10 mouse cellular contexts compared by ENCODE assay signal in the genomic region with DNA sequence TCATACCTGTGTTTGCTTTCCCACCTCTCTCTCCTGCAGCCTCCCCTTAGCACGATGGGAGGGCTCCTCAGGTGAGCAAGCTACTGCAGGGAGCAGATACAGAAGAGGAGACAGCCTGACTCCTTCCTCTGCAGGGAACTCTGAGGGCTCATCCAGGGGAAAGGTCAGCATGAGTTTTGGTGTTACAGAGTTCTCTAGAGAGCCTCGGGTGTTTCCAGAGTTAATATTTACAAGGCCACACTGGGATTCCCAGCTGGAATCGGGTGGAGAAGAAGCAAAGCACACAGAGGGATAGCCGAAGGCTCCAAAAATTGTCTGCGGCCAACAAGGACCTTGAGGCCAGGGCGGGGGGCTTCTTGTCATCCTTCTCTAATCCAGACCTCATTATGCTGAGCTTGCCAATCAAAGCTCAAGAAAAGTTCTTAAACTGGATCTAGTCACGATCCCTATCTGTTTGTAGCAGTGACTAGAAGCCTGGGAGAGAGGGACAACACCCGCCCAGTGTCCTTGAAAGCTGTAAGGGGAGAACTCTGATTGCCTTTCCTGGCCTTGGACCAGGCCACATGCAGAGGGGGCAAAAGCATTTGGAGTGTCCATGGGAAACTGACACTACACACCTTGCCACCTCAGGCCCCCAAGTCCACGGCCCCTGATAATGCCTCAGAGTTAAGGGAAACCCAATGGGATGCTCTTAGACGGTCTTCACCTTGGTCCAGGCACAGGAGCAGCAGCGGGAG. TPM values are rescaled to one million over a fixed set of nuclear protein-coding genes. Genes with fewer than 3 reads are reported as not detected.
DNase-seq lines count a peak whose midpoint lies in the region; ATAC-seq lines count a peak whose summit lies in the region.
"Had no signal": no experiment of that assay in that cellular context is flagged by ENCODE, and none has a peak within 500 bp of the region (broad histone marks: within the 10 kb centered on the region; RNA-seq: fewer than 3 reads in every experiment).

No protein-coding gene starts in this region.

- peaks cover 8% of the 10 kb centered on the region for H3K36me3 ChIP-seq in liver, embryonic 13.5 days
- peaks cover 8% of the 10 kb centered on the region; the same call in 1 of the 2 replicates for H3K36me3 ChIP-seq in liver, embryonic 11.5 days (ENCODE audit: control insufficient read depth, insufficient read depth, low read length)

- peak; percentile 79 to 86 for DNase-seq in adrenal gland, adult (ENCODE audit: inconsistent age in 2 of 2, low spot score in 1 of 2)
- no peak for DNase-seq in adrenal gland, postnatal 4 days (ENCODE audit: low spot score in 2 of 2)
- no peak for DNase-seq in liver, embryonic 13.5 days
- no peak for DNase-seq in liver, embryonic 11.5 days (ENCODE audit: low spot score)
- peak; percentile 35 to 42 for DNase-seq in heart, postnatal 10 days
- peak; percentile 54 to 84 for DNase-seq in kidney, postnatal 25 days
- DNase-seq in lung, postnatal 10 days, result no peak
- DNase-seq: gastrocnemius, postnatal 36 days had no signal

- no peak overlapping the region for H3K9ac ChIP-seq in liver, embryonic 13.5 days
- H3K9ac ChIP-seq in liver, embryonic 11.5 days (ENCODE audit: low read depth, low read length), result no peak overlapping the region
- H3K9ac ChIP-seq: embryonic facial prominence, embryonic 13.5 days had no signal

- intact Hi-C loops in heart, postnatal 10 days (cut with DNase I), result no loop called here

- ATAC-seq in liver, embryonic 13.5 days (ENCODE audit: low read depth), result 0 out of 2 replicates have a peak, but pooled peaks have one; percentile 30
- no peak for ATAC-seq in liver, embryonic 11.5 days (replicated peaks; ENCODE audit: low FRiP score)
- no peak for ATAC-seq in frontal cortex, adult (ENCODE audit: low TSS enrichment)

- peaks cover 25% of the 10 kb centered on the region for H3K4me1 ChIP-seq in liver, embryonic 13.5 days (replicated peaks)
- H3K4me1 ChIP-seq in liver, embryonic 11.5 days (replicated peaks; ENCODE audit: control insufficient read depth, insufficient read depth, low read length), result peaks cover 2% of the 10 kb centered on the region; the same call in 1 of the 2 replicates

- H3K27ac ChIP-seq in liver, embryonic 13.5 days, result 0 out of 2 replicates have a peak overlapping the region, but pooled peaks have one; percentile 8
- no peak overlapping the region for H3K27ac ChIP-seq in liver, embryonic 11.5 days (ENCODE audit: low read depth, low read length)
- H3K27ac ChIP-seq: embryonic facial prominence, embryonic 13.5 days had no signal

- no peaks in the 10 kb centered on the region for H3K9me3 ChIP-seq in liver, embryonic 13.5 days (replicated peaks)
- no peaks in the 10 kb centered on the region for H3K9me3 ChIP-seq in liver, embryonic 11.5 days (ENCODE audit: control insufficient read depth, low read length)
- H3K9me3 ChIP-seq: embryonic facial prominence, embryonic 13.5 days had no signal

- 68% methylated on average over 11 of the region's 11 CpGs for WGBS in liver, embryonic 13.5 days (ENCODE audit: insufficient replicate concordance)
- WGBS in liver, embryonic 11.5 days, result 77% methylated on average over 11 of the region's 11 CpGs

- no peaks in the 10 kb centered on the region for H3K27me3 ChIP-seq in liver, embryonic 13.5 days
- H3K27me3 ChIP-seq in liver, embryonic 11.5 days (replicated peaks; ENCODE audit: control insufficient read depth, insufficient read depth, low read length), result no peaks in the 10 kb centered on the region
- H3K27me3 ChIP-seq: embryonic facial prominence, embryonic 13.5 days had no signal

- no peak overlapping the region for H3K4me3 ChIP-seq in liver, embryonic 13.5 days (replicated peaks)
- no peak overlapping the region for H3K4me3 ChIP-seq in liver, embryonic 11.5 days (ENCODE audit: low read depth, low read length)
- H3K4me3 ChIP-seq: embryonic facial prominence, embryonic 13.5 days had no signal

- H3K4me2 ChIP-seq in liver, embryonic 13.5 days, result no peak overlapping the region
- no peak overlapping the region for H3K4me2 ChIP-seq in liver, embryonic 11.5 days
- H3K4me2 ChIP-seq: embryonic facial prominence, embryonic 13.5 days had no signal

RNA-seq across cellular contexts. Expression of a gene that starts 56.7 kb away (rescaled TPM):
- total RNA-seq in adrenal gland, postnatal 4 days (2021), result 100 to 1,000 TPM; 200 to 212 TPM
- polyA plus RNA-seq in liver, embryonic 13.5 days (2015; fragmentation: Nextera tagmentation; extraction: Ambion mirVana), result 3.9 TPM in 2 replicates
- 7.1 and 8.2 TPM in 2 replicates for polyA plus RNA-seq in liver, embryonic 11.5 days (2014; fragmentation: Nextera tagmentation; extraction: Ambion mirVana)
- 100 to 1,000 TPM; 218 to 219 TPM for total RNA-seq in heart, postnatal 10 days (2021)

Comparison
In these comparisons a context has a peak if more than half of its experiments do, and no peak if none do; other contexts are left out.
1. DNase-seq: peak in adrenal gland, adult (2 of 2), heart, postnatal 10 days (2 of 2) and kidney, postnatal 25 days (2 of 2); none in adrenal gland, postnatal 4 days (0 of 2), liver, embryonic 13.5 days (single experiment), liver, embryonic 11.5 days (single experiment) and lung, postnatal 10 days (single experiment).